Mouse (Mus musculus) MEL (cell line): ENCODE measurements at regions not wholly inside any gene's neighbourhood (a gene's known extent, or its start where the extent isn't known, plus 50 kb on each side); places are given as distances from the start of the nearest gene placed in this dataset.

Experiments used
- EP300 ChIP-seq, 2 experiments: IDR thresholded peaks; 2 replicates each; pipeline ENCODE4 v1.6.1; 2011; ENCODE audit warnings: improper control_type of control experiment in 2 of 2, low read length in 2 of 2, low read depth in 1 of 2, mild to moderate bottlenecking in 1 of 2
- MAX ChIP-seq: IDR thresholded peaks from 2 replicates; pipeline ENCODE4 v1.6.1; 2011; ENCODE audit warnings: low read length, improper control_type of control experiment

GRCm38 (mm10) chr4:54080526-54080925 is 254.7 kb downstream of the Tmem38b start:
- TF ChIP-seq EP300 (IDR thresholded peaks at IDR 0.05; ENCODE audit: low read depth in 1 of 2, low read length in 2 of 2), result no peak
- TF ChIP-seq MAX, result no peak
